Mouse (Mus musculus) neutrophil, adult 59 days (primary cell): ENCODE results near the gene Olfr628. TPM values are rescaled to one million over a fixed set of nuclear protein-coding genes. Genes with fewer than 3 reads are reported as not detected.

Experiments used
- total RNA-seq, 2 experiments: library from RNA; stranded (reverse); gene quantifications; 1 replicate in 1 of 2; 2 replicates in 1 of 2; pipeline ENCODE4 v1.2.4; 2023

Olfr628 gene
- not detected for total RNA-seq

DNA sequence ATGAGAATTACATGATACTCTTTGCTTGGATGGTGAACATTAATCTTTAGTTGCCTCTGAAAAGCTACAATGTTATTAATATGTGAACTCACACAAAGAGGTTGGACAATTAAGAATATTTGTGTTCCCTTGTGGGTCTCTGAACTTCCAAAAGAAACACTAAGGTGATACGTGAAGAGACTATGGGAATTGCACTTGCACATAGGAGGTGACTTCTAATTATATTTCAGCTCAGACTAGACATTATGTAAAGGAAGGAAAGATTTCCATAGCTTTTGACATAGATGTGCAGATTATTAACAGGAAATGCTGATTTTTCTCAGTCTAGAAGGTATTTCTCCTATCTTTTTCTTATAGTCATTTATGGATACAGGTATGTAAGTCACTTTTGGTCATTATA, at the start of gene Olfr628:
Gene Olfr628 (plus strand): TSS at position 301 of the 400 bp plus-strand sequence.

DNA sequence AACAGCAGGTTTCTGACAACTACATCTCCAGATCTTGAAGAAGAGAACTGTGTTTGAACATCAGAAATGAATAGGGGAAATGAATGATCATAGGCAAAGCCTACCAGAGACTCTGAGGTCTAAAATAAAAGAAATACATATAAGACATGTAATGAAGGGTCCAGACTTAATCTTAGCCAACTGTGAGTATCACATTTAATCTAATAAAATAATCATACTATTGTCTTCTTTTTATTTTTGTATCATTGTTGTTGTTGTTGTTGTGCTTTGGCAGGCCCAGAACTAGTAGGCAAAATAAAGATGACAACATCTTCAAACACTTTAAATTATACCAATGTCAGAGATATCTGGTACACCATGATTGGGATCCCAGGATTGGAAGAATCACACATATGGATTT, 47.8 kb upstream of the Olfr628 start, which contains the start of gene Olfr625-ps1:
Gene Olfr625-ps1 (plus strand): TSS at position 301 of the 400 bp plus-strand sequence.

DNA sequence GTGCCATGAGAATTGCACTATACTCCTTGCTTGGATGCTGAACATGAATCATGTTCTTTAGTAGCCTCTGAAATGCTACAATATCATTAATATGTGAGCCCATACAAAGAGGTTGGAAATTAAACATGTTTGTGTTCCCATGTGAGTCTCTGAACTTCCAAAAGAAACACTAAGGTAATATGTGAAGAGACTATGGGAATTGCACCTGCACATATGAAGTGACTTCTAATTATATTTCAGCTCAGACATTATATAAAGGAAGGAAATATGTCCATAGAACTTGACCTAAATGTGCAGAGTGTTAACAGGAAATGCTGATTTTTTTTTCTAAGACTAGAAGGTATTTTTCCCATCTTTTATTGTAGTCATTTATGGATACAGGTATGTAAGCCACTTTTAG, 15.8 kb upstream of the Olfr628 start, which contains the start of gene Olfr243:
Gene Olfr243 (plus strand): TSS at position 301 of the 400 bp plus-strand sequence.

DNA sequence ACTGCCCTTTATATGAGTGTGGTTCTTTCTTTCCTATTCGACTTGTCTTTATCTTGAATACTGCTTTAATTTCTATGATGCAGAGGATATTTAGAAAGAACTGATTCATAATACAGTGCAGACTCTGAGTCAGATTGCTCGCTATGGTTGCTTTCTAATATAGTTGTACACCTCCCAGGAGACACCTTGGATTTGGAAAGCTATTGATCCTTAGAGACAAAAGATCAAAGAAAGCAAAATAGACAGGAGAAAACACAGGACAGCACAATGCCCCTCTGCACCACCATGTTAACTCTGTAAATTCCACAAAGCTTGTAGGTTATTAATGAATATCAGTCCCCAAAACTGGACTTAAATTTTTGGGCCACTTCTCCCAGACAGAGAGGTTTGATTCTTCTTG, 14.7 kb downstream of the Olfr628 start, which contains the start of gene Olfr629:
Gene Olfr629 (minus strand): TSS at position 101 of the 400 bp plus-strand sequence.

DNA sequence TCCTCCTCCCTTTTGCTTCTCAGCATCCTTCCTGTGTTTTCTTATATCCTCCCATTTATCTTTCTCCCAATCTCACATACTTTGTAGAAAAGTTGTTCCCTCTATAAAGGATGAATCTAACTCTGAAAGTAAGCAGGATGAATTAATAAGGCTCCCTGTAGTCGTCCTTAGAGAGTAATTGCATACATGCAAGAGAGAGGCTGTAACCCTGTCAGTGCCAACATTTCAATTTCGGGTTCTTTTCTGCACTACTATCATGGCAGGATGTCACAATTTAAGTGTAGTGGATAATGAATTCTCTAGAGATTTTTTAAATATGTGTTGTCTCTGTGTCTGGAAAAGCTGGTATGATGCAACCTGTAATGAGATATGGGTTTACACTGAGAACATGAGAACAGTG, 27.1 kb downstream of the Olfr628 start, which contains the start of gene Olfr630:
Gene Olfr630 (minus strand): TSS at position 101 of the 400 bp plus-strand sequence.

DNA sequence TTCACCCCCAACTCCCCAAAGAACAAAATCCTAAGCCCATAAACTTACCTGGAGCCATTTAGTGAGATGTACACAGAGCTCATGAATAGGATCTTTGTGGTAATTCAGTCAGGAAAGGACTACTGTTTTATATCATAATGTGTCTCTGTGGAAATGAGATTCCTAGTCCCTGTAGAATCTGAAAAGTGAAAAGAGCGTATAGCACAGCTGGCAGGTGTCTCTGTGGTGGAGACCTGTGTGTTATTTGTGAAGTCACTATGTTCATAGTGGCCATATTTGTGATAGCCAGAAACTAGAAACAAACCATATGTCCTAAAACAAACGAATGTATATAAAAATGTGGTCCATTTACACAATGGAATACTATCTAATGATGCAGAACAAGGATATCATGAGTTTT, 41.3 kb downstream of the Olfr628 start, which contains the start of gene Olfr69:
Gene Olfr69 (minus strand): TSS at position 101 of the 400 bp plus-strand sequence.

DNA sequence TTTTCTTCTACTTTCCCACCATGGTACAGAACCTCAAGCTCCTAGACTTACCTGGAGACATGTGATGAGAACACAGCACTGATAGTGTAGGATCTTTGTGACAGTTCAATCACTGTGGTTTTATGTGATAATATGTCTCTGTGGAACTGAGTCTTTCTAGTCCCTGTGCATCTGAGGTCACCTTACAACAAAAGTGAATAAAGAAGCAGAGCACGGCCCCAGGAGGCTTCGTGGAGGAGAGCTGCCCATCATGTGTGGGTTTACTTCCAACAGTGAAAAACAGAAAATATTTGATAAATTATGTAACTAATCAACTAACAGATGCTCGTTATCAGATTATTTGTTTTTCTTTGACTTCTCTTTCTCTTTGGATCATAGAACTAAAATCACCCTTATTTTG, 49.4 kb downstream of the Olfr628 start, which contains the start of gene Olfr68:
Gene Olfr68 (minus strand): TSS at position 101 of the 400 bp plus-strand sequence.

Other genes with a start within 250 kb of the Olfr628 start
- gene Olfr609, start 232.3 kb upstream of the Olfr628 start, total RNA-seq = not detected
- not detected for gene Olfr610, start 218.3 kb upstream of the Olfr628 start, total RNA-seq
- not detected for gene Olfr611, start 209.5 kb upstream of the Olfr628 start, total RNA-seq
- gene Olfr612, start 187.7 kb upstream of the Olfr628 start, total RNA-seq = not detected
- gene Olfr613, start 182.3 kb upstream of the Olfr628 start, total RNA-seq = not detected
- gene Olfr615, start 174.3 kb upstream of the Olfr628 start, total RNA-seq = not detected
- gene Olfr616, start 161.2 kb upstream of the Olfr628 start, total RNA-seq = not detected
- gene Olfr617, start 157.3 kb upstream of the Olfr628 start, total RNA-seq = not detected
- not detected for gene Olfr618, start 140.3 kb upstream of the Olfr628 start, total RNA-seq
- gene Olfr619, start 129.8 kb upstream of the Olfr628 start, total RNA-seq = not detected
- gene Olfr620, start 117.8 kb upstream of the Olfr628 start, total RNA-seq = not detected
- gene Olfr622, start 87.7 kb upstream of the Olfr628 start, total RNA-seq = not detected
- gene Olfr623, start 66.7 kb upstream of the Olfr628 start, total RNA-seq = not detected
- gene Olfr624, start 59.2 kb upstream of the Olfr628 start, total RNA-seq = under 1 TPM in 1 of 2 experiments, not detected in 1; 0.07 TPM
- not detected for gene Olfr625-ps1, start 47.7 kb upstream of the Olfr628 start, total RNA-seq
- gene Olfr243, start 15.7 kb upstream of the Olfr628 start, total RNA-seq = not detected
- not detected for gene Olfr629, start 14.6 kb downstream of the Olfr628 start, total RNA-seq
- gene Olfr630, start 27.0 kb downstream of the Olfr628 start, total RNA-seq = not detected
- not detected for gene Olfr69, start 41.2 kb downstream of the Olfr628 start, total RNA-seq
- gene Olfr68, start 49.3 kb downstream of the Olfr628 start, total RNA-seq = not detected
- gene Olfr67, start 61.4 kb downstream of the Olfr628 start, total RNA-seq = not detected
- gene Hbb-bt, start 83.6 kb downstream of the Olfr628 start, total RNA-seq = 100 to 1,000 TPM; 136 to 209 TPM
- 1,000 to 10,000 TPM in 1 of 2 experiments, 100 to 1,000 TPM in 1; 881 to 1,070 TPM for gene Hbb-bs, start 97.7 kb downstream of the Olfr628 start, total RNA-seq
- not detected for gene Hbb-bh2, start 110.1 kb downstream of the Olfr628 start, total RNA-seq
- gene Hbb-bh1, start 112.8 kb downstream of the Olfr628 start, total RNA-seq = not detected
- not detected for gene Hbb-y, start 122.8 kb downstream of the Olfr628 start, total RNA-seq
- not detected for gene Olfr66, start 155.9 kb downstream of the Olfr628 start, total RNA-seq
- gene Olfr64, start 164.1 kb downstream of the Olfr628 start, total RNA-seq = not detected
- gene Olfr65, start 173.1 kb downstream of the Olfr628 start, total RNA-seq = not detected
- gene Olfr631, start 198.5 kb downstream of the Olfr628 start, total RNA-seq = not detected
- gene Olfr632, start 204.0 kb downstream of the Olfr628 start, total RNA-seq = not detected
- not detected for gene Olfr633, start 214.1 kb downstream of the Olfr628 start, total RNA-seq
- not detected for gene Olfr635, start 240.8 kb downstream of the Olfr628 start, total RNA-seq